Mouse (Mus musculus) mesoderm, embryonic 11.5 days (tissue): ENCODE results near the gene 1810030O07Rik.
"Not testable (repeated sequence)": the region's sequence is repeated elsewhere in the genome, so short reads cannot be mapped to it uniquely, and the experiment has no call there.

Source experiments
- DNase-seq: peaks from one replicate; pipeline ENCODE4 v3.0.0-alpha.2; 2012; ENCODE audit warnings: low read depth, low spot score

Gene 1810030O07Rik

GRCm38 (mm10) chrX:12673054-12673775 lies at the start of gene 1810030O07Rik:
1810030O07Rik (minus strand) TSS chrX:12673668.
- peak; percentile 86 for DNase-seq

- no peak for DNase-seq
These were observed 42.6 kb upstream of the 1810030O07Rik start for GRCm38 (mm10) chrX:12716036-12716435.

GRCm38 (mm10) chrX:12713796-12714195 lies 40.3 kb upstream of the 1810030O07Rik start:
- DNase-seq, result no peak

- no peak for DNase-seq
These were observed 13.4 kb upstream of the 1810030O07Rik start for GRCm38 (mm10) chrX:12686910-12687309.

- no peak for DNase-seq
These were observed 12.6 kb upstream of the 1810030O07Rik start for GRCm38 (mm10) chrX:12686071-12686470.

GRCm38 (mm10) chrX:12677396-12677795 lies 3.9 kb upstream of the 1810030O07Rik start:
- DNase-seq, result peak; percentile 64

- no peak for DNase-seq
These were observed 19.6 kb downstream of the 1810030O07Rik start for GRCm38 (mm10) chrX:12653879-12654278.

- DNase-seq, result no peak
These were observed 21.6 kb downstream of the 1810030O07Rik start for GRCm38 (mm10) chrX:12651906-12652305.

GRCm38 (mm10) chrX:12645531-12646304 lies 27.8 kb downstream of the 1810030O07Rik start:
- no peak for DNase-seq

- DNase-seq, result no peak
These were observed 28.5 kb downstream of the 1810030O07Rik start for GRCm38 (mm10) chrX:12644976-12645375.

GRCm38 (mm10) chrX:12625131-12625530 lies 48.3 kb downstream of the 1810030O07Rik start:
- DNase-seq, result no peak

GRCm38 (mm10) chrX:12612360-12612759 lies 61.1 kb downstream of the 1810030O07Rik start:
- DNase-seq, result not testable (repeated sequence)

- DNase-seq, result no peak
These were observed 62.3 kb downstream of the 1810030O07Rik start for GRCm38 (mm10) chrX:12611211-12611610.

- DNase-seq, result not testable (repeated sequence)
These were observed 62.9 kb downstream of the 1810030O07Rik start for GRCm38 (mm10) chrX:12610541-12610940.
